ENCODE assay signal across 8 mouse cellular contexts in the genomic region with DNA sequence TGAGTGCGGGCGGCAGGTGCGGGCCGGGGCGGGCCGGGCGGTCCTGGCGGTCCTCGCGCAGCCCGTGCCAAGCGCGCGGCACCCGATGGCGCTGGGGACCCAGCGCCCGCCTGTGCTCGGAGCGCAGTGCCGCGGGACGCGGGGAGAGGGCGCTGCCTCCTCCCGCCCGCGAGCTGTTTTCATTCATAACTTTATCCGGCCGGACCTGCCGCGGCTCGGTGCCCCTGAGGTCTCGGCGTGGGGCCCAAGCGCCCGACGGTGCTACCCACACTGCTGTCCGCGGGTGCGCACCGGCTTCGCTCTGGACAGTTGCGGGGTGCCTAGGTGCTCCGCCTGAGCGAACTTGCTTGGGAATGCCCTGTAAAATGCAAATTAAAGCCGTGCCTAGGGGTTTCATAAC. TPM values are rescaled to one million over a fixed set of nuclear protein-coding genes. Genes with fewer than 3 reads are reported as not detected.
DNase-seq lines count a peak whose midpoint lies in the region; ATAC-seq and TF ChIP-seq lines count a peak whose summit lies in the region.

No protein-coding gene starts in this region.

- peak; percentile 74 for ATAC-seq in forebrain, embryonic 12.5 days (ENCODE audit: low FRiP score)
- peak; percentile 81 for ATAC-seq in heart, postnatal 0 days (ENCODE audit: insufficient read depth, low read depth)
- peak; percentile 64 for ATAC-seq in liver, embryonic 16.5 days (ENCODE audit: low read depth)
- ATAC-seq in neural tube, embryonic 14.5 days (ENCODE audit: low read depth) = peak; percentile 80

- no peak for TF ChIP-seq EP300 in heart, postnatal 0 days (IDR thresholded peaks at IDR 0.05; ENCODE audit: low read depth)

- H3K27ac ChIP-seq in forebrain, embryonic 12.5 days = peak overlapping the region; percentile 92
- H3K27ac ChIP-seq in heart, postnatal 0 days (ENCODE audit: low read depth) = peak overlapping the region; percentile 81
- H3K27ac ChIP-seq in liver, embryonic 16.5 days (ENCODE audit: low read length) = no peak overlapping the region
- H3K27ac ChIP-seq in neural tube, embryonic 14.5 days (ENCODE audit: low read depth, low read length) = peak overlapping the region; percentile 87; the same call in 1 of the 2 replicates

- peak overlapping the region; percentile 84 for H3K9ac ChIP-seq in forebrain, embryonic 12.5 days
- H3K9ac ChIP-seq in heart, postnatal 0 days (replicated peaks; ENCODE audit: low read depth, low read length) = peak overlapping the region; percentile 79
- H3K9ac ChIP-seq in liver, embryonic 16.5 days (ENCODE audit: low read depth, low read length) = peak overlapping the region; percentile 76
- peak overlapping the region; percentile 78 for H3K9ac ChIP-seq in neural tube, embryonic 14.5 days (replicated peaks; ENCODE audit: low read depth, low read length)

- peak; percentile 81 for DNase-seq in CD4-positive helper T cell, adult 2 months (ENCODE audit: low read depth, low spot score)
- DNase-seq in brain, adult 2 months (ENCODE audit: low read depth, low spot score) = peak; percentile 75
- peak; percentile 69 for DNase-seq in heart, postnatal 0 days (ENCODE audit: low spot score)
- DNase-seq in kidney, postnatal 25 days = peak; percentile 77 to 88
- DNase-seq in testis, postnatal 10 days (ENCODE audit: low spot score) = peak; percentile 79

- WGBS in forebrain, embryonic 12.5 days = under 1% methylated on average over 30 of the region's 47 CpGs
- WGBS in heart, postnatal 0 days = under 1% methylated on average over 40 of the region's 47 CpGs
- WGBS in liver, embryonic 16.5 days (ENCODE audit: insufficient replicate concordance) = under 1% methylated on average over 44 of the region's 47 CpGs
- WGBS in neural tube, embryonic 14.5 days = 1% methylated on average over 30 of the region's 47 CpGs

- peaks cover 25% of the 10 kb centered on the region for H3K4me1 ChIP-seq in forebrain, embryonic 12.5 days
- H3K4me1 ChIP-seq in heart, postnatal 0 days (ENCODE audit: control insufficient read depth, insufficient read depth) = peaks cover 9% of the 10 kb centered on the region; the same call in 1 of the 2 replicates
- peaks cover 24% of the 10 kb centered on the region for H3K4me1 ChIP-seq in liver, embryonic 16.5 days (ENCODE audit: control insufficient read depth, low read depth, low read length)
- peaks cover 18% of the 10 kb centered on the region for H3K4me1 ChIP-seq in neural tube, embryonic 14.5 days (ENCODE audit: control insufficient read depth, insufficient read depth, low read length)

- peak; percentile 60 for TF ChIP-seq CTCF in heart, postnatal 0 days (IDR thresholded peaks at IDR 0.05; ENCODE audit: low read depth)

- H3K4me3 ChIP-seq in forebrain, embryonic 12.5 days (replicated peaks) = peak overlapping the region; percentile 81
- H3K4me3 ChIP-seq in heart, postnatal 0 days (ENCODE audit: low read depth, low read length) = peak overlapping the region; percentile 79
- H3K4me3 ChIP-seq in liver, embryonic 16.5 days (ENCODE audit: low read depth, low read length) = peak overlapping the region; percentile 79
- peak overlapping the region; percentile 85 for H3K4me3 ChIP-seq in neural tube, embryonic 14.5 days (ENCODE audit: low read depth, low read length)

- H3K27me3 ChIP-seq in forebrain, embryonic 12.5 days = peaks cover 5% of the 10 kb centered on the region; the same call in 1 of the 2 replicates
- no peaks in the 10 kb centered on the region for H3K27me3 ChIP-seq in heart, postnatal 0 days (ENCODE audit: control insufficient read depth, insufficient read depth, low read length)
- peaks cover 18% of the 10 kb centered on the region for H3K27me3 ChIP-seq in liver, embryonic 16.5 days (ENCODE audit: control insufficient read depth, insufficient read depth, low read depth, low read length)
- H3K27me3 ChIP-seq in neural tube, embryonic 14.5 days (ENCODE audit: control insufficient read depth, insufficient read depth, low read length) = peaks cover 12% of the 10 kb centered on the region

- peak overlapping the region; percentile 78 for H3K4me2 ChIP-seq in forebrain, embryonic 12.5 days
- peak overlapping the region; percentile 93 for H3K4me2 ChIP-seq in heart, postnatal 0 days (ENCODE audit: low read depth, low read length)
- H3K4me2 ChIP-seq in liver, embryonic 16.5 days (ENCODE audit: low read depth, low read length) = peak overlapping the region; percentile 71
- peak overlapping the region; percentile 85 for H3K4me2 ChIP-seq in neural tube, embryonic 14.5 days (ENCODE audit: low read depth, low read length)

- no peaks in the 10 kb centered on the region for H3K9me3 ChIP-seq in forebrain, embryonic 12.5 days
- no peaks in the 10 kb centered on the region for H3K9me3 ChIP-seq in heart, postnatal 0 days (replicated peaks; ENCODE audit: control insufficient read depth, low read length)
- H3K9me3 ChIP-seq in liver, embryonic 16.5 days (replicated peaks; ENCODE audit: control insufficient read depth, low read length) = no peaks in the 10 kb centered on the region
- no peaks in the 10 kb centered on the region for H3K9me3 ChIP-seq in neural tube, embryonic 14.5 days (ENCODE audit: control insufficient read depth, low read length)

- H3K36me3 ChIP-seq in forebrain, embryonic 12.5 days (replicated peaks) = peaks cover 17% of the 10 kb centered on the region
- H3K36me3 ChIP-seq in heart, postnatal 0 days (replicated peaks; ENCODE audit: control insufficient read depth, insufficient read depth, low read length) = peaks cover 23% of the 10 kb centered on the region
- peaks cover 13% of the 10 kb centered on the region for H3K36me3 ChIP-seq in liver, embryonic 16.5 days (ENCODE audit: control insufficient read depth, insufficient read depth)
- H3K36me3 ChIP-seq in neural tube, embryonic 14.5 days (ENCODE audit: control insufficient read depth, insufficient read depth, low read length) = peaks cover 11% of the 10 kb centered on the region

RNA-seq across cellular contexts. Expression of a gene that starts 1.1 kb away (rescaled TPM):
- 13.5 and 13.7 TPM in 2 replicates for polyA plus RNA-seq in forebrain, embryonic 12.5 days (2016; fragmentation: Nextera tagmentation; extraction: Ambion mirVana)
- 39.2 and 39.6 TPM in 2 replicates for total RNA-seq in heart, postnatal 0 days (2014; rRNA removed; ENCODE audit: low replicate concordance)
- 4.8 and 5.4 TPM in 2 replicates for polyA plus RNA-seq in heart, postnatal 0 days (2015; fragmentation: Nextera tagmentation; extraction: Ambion mirVana)
- polyA plus RNA-seq in liver, embryonic 16.5 days (2015; fragmentation: Nextera tagmentation; extraction: Ambion mirVana) = 2.8 and 2.9 TPM in 2 replicates
- 5.0 and 5.1 TPM in 2 replicates for polyA plus RNA-seq in neural tube, embryonic 14.5 days (2014; fragmentation: Nextera tagmentation; extraction: Ambion mirVana)
